16 mouse cellular contexts compared by ENCODE assay signal in genomic region chr3:150819369-150819768, GRCm38 (mm10).
A peak's percentile ranks its signal among the peaks of the same experiment; 100 is the strongest.
DNase-seq lines count a peak whose midpoint lies in the region; ATAC-seq and TF ChIP-seq lines count a peak whose summit lies in the region.
"Had no signal": no experiment of that assay in that cellular context is flagged by ENCODE, and none has a peak within 500 bp of the region (broad histone marks: within the 10 kb centered on the region; RNA-seq: fewer than 3 reads in every experiment).

No protein-coding gene starts in this region.

- peak; percentile 12 for DNase-seq in embryonic facial prominence, embryonic 14.5 days (ENCODE audit: low spot score)
- no peak for DNase-seq in embryonic facial prominence, embryonic 10.5 days (ENCODE audit: low spot score)
- peak; percentile 12 for DNase-seq in lung, postnatal 0 days (ENCODE audit: low spot score)
- DNase-seq in lung, postnatal 10 days, result no peak
- peak; percentile 29 for DNase-seq in layer of hippocampus, adult 11-12 months (ENCODE audit: low spot score)
- peak; percentile 8 for DNase-seq in right cerebral cortex, postnatal 25 days
- no peak for DNase-seq in gastrocnemius, adult 18-20 months (ENCODE audit: low spot score)
- DNase-seq: gastrocnemius, adult 2 months; kidney, adult 11 months; kidney, postnatal 14 days; spleen, adult 18-20 months had no signal

- ATAC-seq in embryonic facial prominence, embryonic 14.5 days (ENCODE audit: low read depth), result no peak
- ATAC-seq in lung, postnatal 0 days, result no peak
- no peak for ATAC-seq in hindbrain, embryonic 13.5 days (ENCODE audit: low FRiP score)
- ATAC-seq: liver, embryonic 12.5 days had no signal

- no peak for TF ChIP-seq EP300 in lung, postnatal 0 days (IDR thresholded peaks at IDR 0.05)

- no peaks in the 10 kb centered on the region for H3K27me3 ChIP-seq in embryonic facial prominence, embryonic 14.5 days (replicated peaks; ENCODE audit: control insufficient read depth, insufficient read depth, low read length)
- no peaks in the 10 kb centered on the region for H3K27me3 ChIP-seq in embryonic facial prominence, embryonic 10.5 days (replicated peaks; ENCODE audit: low read depth, poor library complexity, severe bottlenecking)
- no peaks in the 10 kb centered on the region for H3K27me3 ChIP-seq in lung, postnatal 0 days (replicated peaks; ENCODE audit: insufficient read depth, low read length)
- H3K27me3 ChIP-seq in hindbrain, embryonic 13.5 days, result no peaks in the 10 kb centered on the region
- H3K27me3 ChIP-seq: liver, embryonic 12.5 days; lung, embryonic 15.5 days; stomach, embryonic 15.5 days had no signal

- no peaks in the 10 kb centered on the region for H3K36me3 ChIP-seq in embryonic facial prominence, embryonic 14.5 days (ENCODE audit: control insufficient read depth, insufficient read depth, low read length)
- H3K36me3 ChIP-seq in embryonic facial prominence, embryonic 10.5 days (replicated peaks), result no peaks in the 10 kb centered on the region
- H3K36me3 ChIP-seq in lung, postnatal 0 days (ENCODE audit: insufficient read depth, low read length), result no peaks in the 10 kb centered on the region
- no peaks in the 10 kb centered on the region for H3K36me3 ChIP-seq in hindbrain, embryonic 13.5 days
- H3K36me3 ChIP-seq: liver, embryonic 12.5 days; lung, embryonic 15.5 days; stomach, embryonic 15.5 days had no signal

- H3K27ac ChIP-seq in embryonic facial prominence, embryonic 14.5 days (replicated peaks; ENCODE audit: low read depth, low read length), result no peak overlapping the region
- H3K27ac ChIP-seq in embryonic facial prominence, embryonic 10.5 days (replicated peaks), result no peak overlapping the region
- H3K27ac ChIP-seq in lung, postnatal 0 days (ENCODE audit: low read length), result no peak overlapping the region
- no peak overlapping the region for H3K27ac ChIP-seq in hindbrain, embryonic 13.5 days
- H3K27ac ChIP-seq: gastrocnemius, adult 2 months; hindbrain, embryonic 14.5 days; liver, embryonic 12.5 days; lung, embryonic 15.5 days; stomach, embryonic 15.5 days had no signal

- no peak overlapping the region for H3K4me2 ChIP-seq in embryonic facial prominence, embryonic 14.5 days (ENCODE audit: low read depth, low read length)
- no peak overlapping the region for H3K4me2 ChIP-seq in lung, postnatal 0 days (replicated peaks; ENCODE audit: low read depth, low read length)
- H3K4me2 ChIP-seq in hindbrain, embryonic 13.5 days, result no peak overlapping the region
- H3K4me2 ChIP-seq: hindbrain, embryonic 14.5 days; liver, embryonic 12.5 days; lung, embryonic 15.5 days; stomach, embryonic 15.5 days had no signal

- 67% methylated on average over 4 of the region's 4 CpGs for WGBS in embryonic facial prominence, embryonic 14.5 days
- 88% methylated on average over 4 of the region's 4 CpGs for WGBS in embryonic facial prominence, embryonic 10.5 days
- 71% methylated on average over 4 of the region's 4 CpGs for whole genome bisulfite sequencing in lung, postnatal 0 days
- 94% methylated on average over 4 of the region's 4 CpGs for WGBS in hindbrain, embryonic 13.5 days

- H3K4me3 ChIP-seq in embryonic facial prominence, embryonic 14.5 days (ENCODE audit: low read depth, low read length), result no peak overlapping the region
- H3K4me3 ChIP-seq in embryonic facial prominence, embryonic 10.5 days, result no peak overlapping the region
- H3K4me3 ChIP-seq in lung, postnatal 0 days (ENCODE audit: low read depth, low read length), result no peak overlapping the region
- no peak overlapping the region for H3K4me3 ChIP-seq in hindbrain, embryonic 13.5 days
- H3K4me3 ChIP-seq: gastrocnemius, adult 2 months; liver, embryonic 12.5 days; lung, embryonic 15.5 days; stomach, embryonic 15.5 days had no signal

- TF ChIP-seq CTCF in lung, postnatal 0 days (IDR thresholded peaks at IDR 0.05), result no peak

- no peak overlapping the region for H3K9ac ChIP-seq in embryonic facial prominence, embryonic 14.5 days (ENCODE audit: low read depth, low read length)
- no peak overlapping the region for H3K9ac ChIP-seq in lung, postnatal 0 days (replicated peaks; ENCODE audit: low read depth)
- H3K9ac ChIP-seq in hindbrain, embryonic 13.5 days, result no peak overlapping the region
- H3K9ac ChIP-seq: hindbrain, embryonic 14.5 days; liver, embryonic 12.5 days; lung, embryonic 15.5 days; stomach, embryonic 15.5 days had no signal

- H3K9me3 ChIP-seq in embryonic facial prominence, embryonic 14.5 days (ENCODE audit: control insufficient read depth, low read length), result no peaks in the 10 kb centered on the region
- H3K9me3 ChIP-seq in embryonic facial prominence, embryonic 10.5 days, result no peaks in the 10 kb centered on the region
- no peaks in the 10 kb centered on the region for H3K9me3 ChIP-seq in lung, postnatal 0 days (ENCODE audit: low read length)
- H3K9me3 ChIP-seq in hindbrain, embryonic 13.5 days, result no peaks in the 10 kb centered on the region
- H3K9me3 ChIP-seq: liver, embryonic 12.5 days; lung, embryonic 15.5 days; stomach, embryonic 15.5 days had no signal

- H3K4me1 ChIP-seq in embryonic facial prominence, embryonic 14.5 days (ENCODE audit: control insufficient read depth, insufficient read depth, low read length), result no peaks in the 10 kb centered on the region
- no peaks in the 10 kb centered on the region for H3K4me1 ChIP-seq in embryonic facial prominence, embryonic 10.5 days
- H3K4me1 ChIP-seq in lung, postnatal 0 days (ENCODE audit: insufficient read depth, low read depth, low read length), result no peaks in the 10 kb centered on the region
- H3K4me1 ChIP-seq in hindbrain, embryonic 13.5 days (replicated peaks), result no peaks in the 10 kb centered on the region
- H3K4me1 ChIP-seq: liver, embryonic 12.5 days; lung, embryonic 15.5 days; stomach, embryonic 15.5 days had no signal

Comparison
In these comparisons a context has a peak if more than half of its experiments do, and no peak if none do; other contexts are left out.
1. DNase-seq: peak in embryonic facial prominence, embryonic 14.5 days (single experiment), lung, postnatal 0 days (single experiment), layer of hippocampus, adult 11-12 months (single experiment) and right cerebral cortex, postnatal 25 days (single experiment); none in embryonic facial prominence, embryonic 10.5 days (single experiment), lung, postnatal 10 days (single experiment) and gastrocnemius, adult 18-20 months (single experiment).